Mouse (Mus musculus) intestine, embryonic 14.5 days (tissue): ENCODE results near the gene Tmtc4. TPM values are rescaled to one million over a fixed set of nuclear protein-coding genes. Genes with fewer than 3 reads are reported as not detected.

Source experiments
- ATAC-seq: fragments of 200-750 bp; cut with Nextera tagmentation; replicated peaks from 2 replicates; pipeline ENCODE4 v1.8.0; 2017; ENCODE audit warnings: low read depth, moderate number of reproducible peaks, moderate TSS enrichment, moderate library complexity; ENCODE audit not compliant: low FRiP score, low TSS enrichment
- DNase-seq: peaks from one replicate; pipeline ENCODE4 v3.0.0-alpha.2; 2018; ENCODE audit warnings: low spot score
- H3K27ac ChIP-seq: fragments of 300-500 bp; sonication (generic); 2 replicates; pipeline ENCODE4 v1.5.1; 2014; ENCODE audit warnings: low read depth, mild to moderate bottlenecking, control low read depth
- H3K27me3 ChIP-seq: fragments of 300-500 bp; sonication (generic); replicated peaks from 2 replicates; pipeline ENCODE4 v1.6.1; 2014; ENCODE audit warnings: low read length, control low read depth; ENCODE audit not compliant: control insufficient read depth, insufficient read depth
- H3K36me3 ChIP-seq: fragments of 300-500 bp; sonication (generic); 2 replicates; pipeline ENCODE4 v1.6.1; 2014; ENCODE audit warnings: low read length, control low read depth; ENCODE audit not compliant: control insufficient read depth, insufficient read depth
- H3K4me1 ChIP-seq: fragments of 300-500 bp; sonication (generic); replicated peaks from 2 replicates; pipeline ENCODE4 v1.6.1; 2014; ENCODE audit warnings: low read length, control low read depth, mixed read lengths; ENCODE audit not compliant: control insufficient read depth, insufficient read depth
- H3K4me2 ChIP-seq: fragments of 300-500 bp; sonication (generic); 2 replicates; pipeline ENCODE4 v1.6.1; 2014; ENCODE audit warnings: low read length
- H3K4me3 ChIP-seq: fragments of 300-500 bp; sonication (generic); 2 replicates; pipeline ENCODE4 v1.5.1; 2014; ENCODE audit warnings: low read depth, low read length, control low read depth, mixed read lengths
- H3K9ac ChIP-seq: fragments of 300-500 bp; sonication (generic); 2 replicates; pipeline ENCODE4 v1.6.1; 2014; ENCODE audit warnings: mild to moderate bottlenecking, low read length
- H3K9me3 ChIP-seq: fragments of 300-500 bp; sonication (generic); 2 replicates; pipeline ENCODE4 v1.6.1; 2016; ENCODE audit warnings: low read length, control low read depth; ENCODE audit not compliant: control insufficient read depth
- WGBS: fragments of 180-500 bp; shearing (Covaris S2); extraction: QIAGEN DNeasy Blood & Tissue Kit; methylation state at CpG from one replicate; pipeline ENCODE4 v1.1.7; 2014; 5-methylcytosine and 5-hydroxymethylcytosine counted together
- polyA plus RNA-seq: library from polyadenylated mRNA; unstranded; fragments of >200 nt; fragmentation: Nextera tagmentation; extraction: Ambion mirVana; gene quantifications from 2 replicates; pipeline ENCODE4 v1.2.1, GENCODE M21; 2014

The Tmtc4 gene
- polyA plus RNA-seq, 1 experiment from 2014 or later, result 28.0 TPM

- no peak for ATAC-seq
- 97% methylated on average over 1 of the region's 1 CpGs for whole genome bisulfite sequencing
- Histone ChIP-seq H3K9ac (no peak overlapping the region), H3K36me3 (no peaks in the 10 kb centered on the region), H3K4me1 (no peaks in the 10 kb centered on the region), H3K4me2 (no peak overlapping the region), H3K9me3 (no peaks in the 10 kb centered on the region), H3K4me3 (no peak overlapping the region), H3K27me3 (no peaks in the 10 kb centered on the region), H3K27ac (no peak overlapping the region)
- no peak for DNase-seq
Measured at GRCm38 (mm10) chr14:123003715-123004114, 19.9 kb upstream of the Tmtc4 start.

- Histone ChIP-seq H3K4me1 (no peaks in the 10 kb centered on the region), H3K27me3 (no peaks in the 10 kb centered on the region), H3K27ac (no peak overlapping the region), H3K9me3 (no peaks in the 10 kb centered on the region), H3K9ac (no peak overlapping the region), H3K4me3 (no peak overlapping the region), H3K4me2 (no peak overlapping the region), H3K36me3 (no peaks in the 10 kb centered on the region)
- DNase-seq, result no peak
- ATAC-seq, result no peak
- WGBS, result 34% methylated on average over 3 of the region's 3 CpGs
Measured at GRCm38 (mm10) chr14:123001391-123001790, 17.6 kb upstream of the Tmtc4 start.

DNA sequence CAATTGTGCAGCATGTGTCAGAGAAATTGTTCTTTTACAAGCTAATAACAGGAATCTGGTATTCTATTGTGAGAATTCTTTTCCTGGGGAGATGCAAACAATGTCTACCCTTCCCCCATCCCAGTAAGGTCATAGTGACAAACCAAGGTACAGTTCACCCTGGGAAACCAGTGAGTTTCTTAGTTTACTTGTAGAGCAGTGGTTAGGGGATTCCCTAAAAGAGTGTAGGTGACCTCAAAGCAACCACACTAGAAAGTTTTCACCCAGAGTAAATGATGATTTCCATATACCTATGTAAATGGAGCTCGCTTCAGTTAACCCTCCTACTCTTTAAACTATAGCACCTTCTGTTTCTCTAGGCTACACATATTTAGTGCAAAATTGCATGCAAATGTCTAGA lies 13.6 kb upstream of the Tmtc4 start:
- H3K4me2 ChIP-seq, result no peak overlapping the region
- no peaks in the 10 kb centered on the region for H3K27me3 ChIP-seq
- H3K4me3 ChIP-seq, result no peak overlapping the region
- ATAC-seq, result no peak
- no peaks in the 10 kb centered on the region for H3K9me3 ChIP-seq
- no peak for DNase-seq
- H3K9ac ChIP-seq, result no peak overlapping the region
- H3K27ac ChIP-seq, result no peak overlapping the region
- WGBS, result 75% methylated on average over 1 of the region's 1 CpGs
- H3K4me1 ChIP-seq, result no peaks in the 10 kb centered on the region
- H3K36me3 ChIP-seq, result no peaks in the 10 kb centered on the region

DNA sequence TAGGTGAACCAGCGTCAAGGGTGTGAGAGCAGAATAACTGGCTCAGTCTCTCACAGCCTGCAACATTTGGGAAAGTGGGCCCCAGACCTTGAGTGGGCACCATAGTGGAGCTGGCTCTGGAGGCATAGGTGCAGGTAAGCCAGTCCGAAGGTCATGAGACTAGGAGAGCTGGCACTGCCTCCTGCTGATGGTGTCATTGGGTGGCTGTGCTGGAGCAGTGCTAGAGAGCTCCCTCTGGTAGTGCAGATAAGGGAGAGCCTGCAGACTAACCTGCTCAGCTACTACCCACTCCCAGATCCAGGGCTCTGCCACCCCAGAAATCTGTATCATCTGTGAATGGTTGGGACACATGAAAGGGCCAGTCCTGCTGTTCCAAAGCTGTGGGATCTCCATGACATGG lies 10.1 kb upstream of the Tmtc4 start:
- Histone ChIP-seq H3K9me3 (no peaks in the 10 kb centered on the region), H3K4me2 (no peak overlapping the region), H3K36me3 (no peaks in the 10 kb centered on the region), H3K27me3 (no peaks in the 10 kb centered on the region), H3K27ac (no peak overlapping the region), H3K9ac (no peak overlapping the region), H3K4me1 (no peaks in the 10 kb centered on the region), H3K4me3 (no peak overlapping the region)
- no peak for DNase-seq
- 84% methylated on average over 2 of the region's 2 CpGs for WGBS
- ATAC-seq, result no peak

DNA sequence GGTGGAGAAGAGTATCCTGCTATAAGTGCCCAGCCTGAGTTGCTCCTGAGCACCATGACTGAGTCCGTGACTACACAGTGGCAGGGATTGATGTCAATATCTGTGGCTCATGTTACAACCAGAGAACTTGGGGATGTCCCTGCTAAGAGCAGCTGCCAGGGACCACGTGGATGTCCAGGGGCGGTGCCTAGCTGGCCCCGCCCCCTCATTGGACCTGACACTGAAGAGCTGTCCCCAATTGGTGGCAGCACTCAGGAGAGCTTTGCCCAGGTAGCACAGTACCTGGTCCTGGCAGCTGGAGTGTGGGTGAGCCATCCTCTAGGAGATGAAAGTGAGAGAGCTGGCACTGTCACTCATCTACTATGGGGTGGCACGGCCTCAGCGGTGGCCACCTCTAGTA lies 9.1 kb upstream of the Tmtc4 start:
- 53% methylated on average over 6 of the region's 6 CpGs for WGBS

DNA sequence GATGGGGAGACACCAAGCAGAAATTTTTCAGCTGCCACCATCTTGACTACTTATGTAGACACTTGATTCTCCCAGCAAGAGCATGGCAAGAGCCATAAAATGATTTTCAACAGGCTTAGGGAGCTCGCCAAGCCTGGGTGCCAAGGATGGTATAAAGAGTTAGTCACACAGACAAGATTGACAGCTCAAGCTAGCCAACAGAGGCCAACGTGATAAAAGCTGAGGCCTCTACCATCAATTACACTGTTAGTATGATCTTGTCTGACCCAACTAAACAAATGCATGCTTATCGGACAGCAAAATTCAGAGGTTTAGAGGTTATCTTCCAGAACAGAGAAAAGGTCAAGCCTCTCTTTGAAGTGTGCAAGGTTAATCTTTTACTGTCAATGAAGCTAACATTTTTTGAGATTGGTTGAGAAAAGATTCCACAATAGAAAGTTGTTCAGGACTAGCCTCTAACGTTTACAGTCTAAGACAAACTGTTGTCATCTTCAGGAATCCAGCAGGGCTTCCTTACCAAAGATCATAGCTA lies 6.8 kb upstream of the Tmtc4 start:
- Histone ChIP-seq H3K9ac (no peak overlapping the region), H3K4me2 (no peak overlapping the region), H3K9me3 (no peaks in the 10 kb centered on the region), H3K4me1 (no peaks in the 10 kb centered on the region), H3K36me3 (no peaks in the 10 kb centered on the region), H3K27me3 (no peaks in the 10 kb centered on the region), H3K4me3 (no peak overlapping the region), H3K27ac (no peak overlapping the region)
- DNase-seq (no peak), ATAC-seq (no peak)
- WGBS, result 31% methylated on average over 4 of the region's 4 CpGs

More for the DNA sequence above, 9.1 kb upstream of the Tmtc4 start:
- H3K27me3 ChIP-seq, result no peaks in the 10 kb centered on the region
- no peak overlapping the region for H3K4me2 ChIP-seq
- H3K36me3 ChIP-seq, result no peaks in the 10 kb centered on the region
- H3K9ac ChIP-seq, result no peak overlapping the region
- ATAC-seq (0 out of 2 replicates have a peak, but pooled peaks have one; percentile 60), DNase-seq (no peak)
- H3K27ac ChIP-seq, result no peak overlapping the region
- H3K4me3 ChIP-seq, result no peak overlapping the region
- no peaks in the 10 kb centered on the region for H3K4me1 ChIP-seq
- no peaks in the 10 kb centered on the region for H3K9me3 ChIP-seq

GRCm38 (mm10) chr14:122986404-122986803 lies 2.6 kb upstream of the Tmtc4 start:
- WGBS, result 34% methylated on average over 2 of the region's 2 CpGs
- no peaks in the 10 kb centered on the region for H3K9me3 ChIP-seq
- H3K27me3 ChIP-seq, result no peaks in the 10 kb centered on the region
- DNase-seq (no peak), ATAC-seq (no peak)
- H3K4me1 ChIP-seq, result peaks cover 15% of the 10 kb centered on the region; the same call in 1 of the 2 replicates
- H3K9ac ChIP-seq, result no peak overlapping the region
- H3K4me3 ChIP-seq, result no peak overlapping the region
- H3K27ac ChIP-seq, result no peak overlapping the region
- H3K4me2 ChIP-seq, result no peak overlapping the region
- H3K36me3 ChIP-seq, result no peaks in the 10 kb centered on the region

DNA sequence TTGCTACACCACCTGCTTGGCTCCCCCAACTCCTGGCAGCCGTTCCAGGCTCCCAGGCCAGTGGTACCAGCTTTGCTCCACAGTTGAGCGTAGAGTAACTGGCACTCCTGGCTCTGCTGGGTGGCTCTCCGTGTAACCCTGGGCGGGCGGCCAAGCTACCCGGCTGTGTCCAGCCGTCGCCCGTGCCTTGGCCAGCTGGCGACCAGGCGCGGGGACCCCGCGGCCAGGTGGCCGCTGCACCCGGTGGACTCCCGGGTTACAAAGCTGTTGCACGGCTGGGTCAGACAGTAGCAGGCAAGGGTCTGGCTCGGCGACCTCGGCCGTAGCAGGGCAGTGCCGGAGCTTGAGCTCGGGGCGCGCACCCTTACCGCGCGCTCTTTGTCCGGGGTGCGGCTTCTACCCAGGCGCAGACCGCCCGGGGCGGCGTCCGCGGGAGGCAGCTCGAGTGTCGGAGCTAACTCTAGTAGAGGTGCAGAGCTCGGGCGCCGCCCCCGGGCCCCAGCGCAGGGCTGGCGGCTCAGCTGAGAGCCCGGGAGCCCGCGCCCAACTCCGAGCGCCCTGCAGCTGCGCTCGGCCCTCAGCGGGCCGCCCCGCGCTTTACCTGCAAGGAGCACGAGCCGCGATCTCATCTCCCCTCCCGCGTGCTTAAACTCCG lies 1.1 kb downstream of the Tmtc4 start:
- Histone ChIP-seq H3K9me3 (no peaks in the 10 kb centered on the region), H3K4me3 (peak overlapping the region; percentile 80), H3K27me3 (no peaks in the 10 kb centered on the region), H3K9ac (peak overlapping the region; percentile 79), H3K4me1 (peaks cover 16% of the 10 kb centered on the region; the same call in 1 of the 2 replicates), H3K4me2 (peak overlapping the region; percentile 84), H3K27ac (peak overlapping the region; percentile 90), H3K36me3 (peaks cover 5% of the 10 kb centered on the region; the same call in 1 of the 2 replicates)
- WGBS, result under 1% methylated on average over 58 of the region's 63 CpGs
- ATAC-seq (peak; percentile 88), DNase-seq (peak; percentile 85)
